ENCODE assay signal across 25 mouse cellular contexts in the genomic region with DNA sequence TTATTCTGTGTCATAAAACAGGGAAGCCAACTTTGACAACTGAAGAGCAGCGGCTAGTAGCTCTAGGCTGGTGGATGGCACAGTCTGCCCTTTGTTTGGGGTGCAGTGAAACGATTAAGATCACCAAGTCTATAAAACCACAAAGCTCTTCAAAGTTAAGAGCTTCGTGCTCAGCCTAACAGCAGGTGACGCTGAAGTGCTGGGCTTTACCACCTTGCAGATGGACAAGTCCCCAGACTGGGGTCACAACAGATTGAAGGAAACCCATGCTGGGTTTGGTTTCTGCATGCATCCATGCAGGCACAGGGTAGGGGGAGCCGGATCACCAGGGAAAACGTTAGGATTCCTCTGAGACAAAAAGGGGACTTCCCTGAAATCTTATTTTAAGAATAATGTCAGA. TPM values are rescaled to one million over a fixed set of nuclear protein-coding genes. Genes with fewer than 3 reads are reported as not detected.
"Had no signal": no experiment of that assay in that cellular context is flagged by ENCODE, and none has a peak within 500 bp of the region (broad histone marks: within the 10 kb centered on the region; RNA-seq: fewer than 3 reads in every experiment).

No protein-coding gene starts in this region.

- ATAC-seq: liver, embryonic 12.5 days; midbrain, embryonic 13.5 days had no signal

- H3K4me2 ChIP-seq: limb, embryonic 13.5 days; liver, embryonic 12.5 days; liver, embryonic 15.5 days; lung, embryonic 15.5 days; midbrain, embryonic 13.5 days; neural tube, embryonic 13.5 days; stomach, embryonic 15.5 days had no signal

- H3K4me1 ChIP-seq: liver, embryonic 12.5 days; liver, embryonic 15.5 days; midbrain, embryonic 13.5 days had no signal

- DNase-seq: kidney, adult 11 months; kidney, adult 9 months; kidney, postnatal 25 days; layer of hippocampus, adult 9-11 months; liver; lung, adult 18-20 months; lung, postnatal 14 days; right cerebral cortex, postnatal 25 days; spleen, adult 18-20 months; thymus, postnatal 14 days; thymus, postnatal 4 days had no signal

- H3K9me3 ChIP-seq: limb, embryonic 10.5 days; limb, embryonic 13.5 days; liver, embryonic 15.5 days; lung, embryonic 15.5 days; neural tube, embryonic 13.5 days; stomach, embryonic 15.5 days had no signal

- H3K27me3 ChIP-seq: liver, embryonic 15.5 days; lung, embryonic 15.5 days; midbrain, embryonic 13.5 days; neural tube, embryonic 13.5 days; stomach, embryonic 15.5 days had no signal

- H3K4me3 ChIP-seq: layer of hippocampus, adult 2 months; limb, embryonic 10.5 days; limb, embryonic 13.5 days; liver, embryonic 12.5 days; liver, embryonic 15.5 days; lung, embryonic 15.5 days; midbrain, embryonic 13.5 days; myocyte; neural tube, embryonic 13.5 days; stomach, embryonic 15.5 days had no signal

- H3K36me3 ChIP-seq: limb, embryonic 10.5 days; limb, embryonic 13.5 days; liver, embryonic 12.5 days; liver, embryonic 15.5 days; lung, embryonic 15.5 days; midbrain, embryonic 13.5 days; neural tube, embryonic 13.5 days; stomach, embryonic 15.5 days had no signal

- H3K9ac ChIP-seq: limb, embryonic 13.5 days; liver, embryonic 12.5 days; liver, embryonic 15.5 days; lung, embryonic 15.5 days; midbrain, embryonic 13.5 days; neural tube, embryonic 13.5 days; stomach, embryonic 15.5 days had no signal

- H3K27ac ChIP-seq: layer of hippocampus, adult 2 months; limb, embryonic 10.5 days; limb, embryonic 13.5 days; liver, embryonic 12.5 days; liver, embryonic 15.5 days; lung, embryonic 15.5 days; macrophage; midbrain, embryonic 13.5 days; neural tube, embryonic 13.5 days; stomach, embryonic 15.5 days had no signal

RNA-seq across cellular contexts. Expression of gene Larp6, which starts 33.8 kb away (rescaled TPM):
- total RNA-seq: megakaryocyte, adult 5-6 weeks; monocyte, adult 5-6 weeks; neutrophil, adult 5-6 weeks had no signal

RNA-seq across cellular contexts. Expression of gene Uaca, which starts 47.8 kb away (rescaled TPM):
- total RNA-seq: monocyte, adult 5-6 weeks had no signal
